Mouse (Mus musculus): ENCODE measurements around the gene Hcar2. TPM values are rescaled to one million over a fixed set of nuclear protein-coding genes. Genes with fewer than 3 reads are reported as not detected.

Gene Hcar2
- polyA plus RNA-seq (2015; fragmentation: Nextera tagmentation; extraction: Ambion mirVana) = 1.6 and 5.8 TPM in 2 replicates

GRCm38 (mm10) chr5:123865365-123865764 lies at the start of gene Hcar2:
Hcar2 (minus strand) TSS chr5:123865499.

GRCm38 (mm10) chr5:123906976-123907630 lies 41.8 kb upstream of the Hcar2 start, which contains the start of gene Denr:
Denr (plus strand) TSS chr5:123907175.

DNA sequence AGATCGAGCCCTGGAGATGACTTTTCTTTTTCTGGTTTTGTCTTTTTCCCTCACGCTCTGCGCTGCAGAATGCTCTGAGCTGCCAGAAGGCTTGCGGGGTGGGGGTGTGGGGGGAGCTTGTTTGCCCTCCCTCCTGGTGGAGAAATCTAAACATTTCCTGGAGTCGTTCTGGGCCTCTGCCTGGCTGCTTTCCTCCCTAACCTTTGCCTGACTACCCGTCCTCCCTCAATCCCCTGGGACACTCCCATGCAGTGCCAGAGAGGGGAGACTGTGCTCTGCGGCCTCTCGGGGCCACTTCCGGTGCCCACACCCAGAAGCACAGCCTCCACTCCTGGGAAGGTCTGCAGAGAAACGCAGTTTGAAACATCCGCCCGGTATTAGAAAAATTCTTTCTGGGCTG lies 14.6 kb upstream of the Hcar2 start, which contains the start of gene Hcar1:
Gene Hcar1, minus strand, starts transcription at position 93 of the 400 bp plus-strand sequence.

Other genes starting within 250 kb of the Hcar2 start
- 41.6 and 53.8 TPM in 2 replicates for gene Clip1, start 180.9 kb downstream of the Hcar2 start, polyA plus RNA-seq (2015; fragmentation: Nextera tagmentation; extraction: Ambion mirVana)
- gene Zcchc8, start 144.4 kb downstream of the Hcar2 start, polyA plus RNA-seq (2015; fragmentation: Nextera tagmentation; extraction: Ambion mirVana) = 23.0 and 34.2 TPM in 2 replicates
- gene Rsrc2, start 116.1 kb downstream of the Hcar2 start, polyA plus RNA-seq (2015; fragmentation: Nextera tagmentation; extraction: Ambion mirVana) = 56.9 and 68.2 TPM in 2 replicates
- 8.0 and 12.9 TPM in 2 replicates for gene Kntc1, start 115.8 kb downstream of the Hcar2 start, polyA plus RNA-seq (2015; fragmentation: Nextera tagmentation; extraction: Ambion mirVana)
- 4.4 and 5.1 TPM in 2 replicates for gene Hcar1, start 14.5 kb upstream of the Hcar2 start, polyA plus RNA-seq (2015; fragmentation: Nextera tagmentation; extraction: Ambion mirVana)
- 77.7 and 104 TPM in 2 replicates for gene Denr, start 41.7 kb upstream of the Hcar2 start, polyA plus RNA-seq (2015; fragmentation: Nextera tagmentation; extraction: Ambion mirVana)
- gene Gm43518, start 61.9 kb upstream of the Hcar2 start, polyA plus RNA-seq (2015; fragmentation: Nextera tagmentation; extraction: Ambion mirVana) = 1.1 and 1.9 TPM in 2 replicates
- gene Ccdc62, start 65.2 kb upstream of the Hcar2 start, polyA plus RNA-seq (2015; fragmentation: Nextera tagmentation; extraction: Ambion mirVana) = 4.6 and 6.0 TPM in 2 replicates
- gene Hip1r, start 108.1 kb upstream of the Hcar2 start, polyA plus RNA-seq (2015; fragmentation: Nextera tagmentation; extraction: Ambion mirVana) = 52.0 and 72.7 TPM in 2 replicates
- 35.9 and 39.0 TPM in 2 replicates for gene Vps37b, start 166.8 kb upstream of the Hcar2 start, polyA plus RNA-seq (2015; fragmentation: Nextera tagmentation; extraction: Ambion mirVana)
- gene Abcb9, start 230.3 kb upstream of the Hcar2 start, polyA plus RNA-seq (2015; fragmentation: Nextera tagmentation; extraction: Ambion mirVana) = 1.5 and 1.6 TPM in 2 replicates
- gene Ogfod2, start 246.8 kb upstream of the Hcar2 start, polyA plus RNA-seq (2015; fragmentation: Nextera tagmentation; extraction: Ambion mirVana) = 16.7 and 17.0 TPM in 2 replicates